In genomic region chr12:25014938-25015337, GRCm38 (mm10) we compare ENCODE assay signal across 15 mouse cellular contexts.
"Had no signal": no experiment of that assay in that cellular context is flagged by ENCODE, and none has a peak within 500 bp of the region (broad histone marks: within the 10 kb centered on the region; RNA-seq: fewer than 3 reads in every experiment).

No protein-coding gene starts in this region.

- H3K27me3 ChIP-seq: limb, embryonic 13.5 days; midbrain, embryonic 15.5 days; neural tube, embryonic 12.5 days had no signal

- H3K9ac ChIP-seq: limb, embryonic 13.5 days; liver, embryonic 14.5 days; midbrain, embryonic 15.5 days; neural tube, embryonic 12.5 days had no signal

- H3K4me1 ChIP-seq: limb, embryonic 13.5 days; midbrain, embryonic 15.5 days; neural tube, embryonic 12.5 days had no signal

- H3K4me3 ChIP-seq: limb, embryonic 13.5 days; midbrain, embryonic 15.5 days; neural tube, embryonic 12.5 days had no signal

- H3K27ac ChIP-seq: limb, embryonic 13.5 days; liver, embryonic 14.5 days; midbrain, embryonic 15.5 days; neural tube, embryonic 12.5 days had no signal

- H3K9me3 ChIP-seq: limb, embryonic 13.5 days; midbrain, embryonic 15.5 days; neural tube, embryonic 12.5 days had no signal

- DNase-seq: kidney, adult 8-10 months; kidney, postnatal 25 days; layer of hippocampus, postnatal 36 days; lung, adult 2 months; lung, postnatal 4 days; right cerebral cortex, postnatal 4 days; spleen, adult 18-20 months; thymus, adult 18-20 months; thymus, postnatal 14 days had no signal

- H3K4me2 ChIP-seq: limb, embryonic 13.5 days; midbrain, embryonic 11.5 days; midbrain, embryonic 15.5 days; neural tube, embryonic 12.5 days had no signal

- ATAC-seq: lung, postnatal 0 days; midbrain, embryonic 15.5 days had no signal
